Mouse (Mus musculus) embryonic facial prominence, embryonic 10.5 days (tissue): ENCODE results near the gene Dad1. TPM values are rescaled to one million over a fixed set of nuclear protein-coding genes. Genes with fewer than 3 reads are reported as not detected.

ENCODE experiments used
- DNase-seq: peaks from one replicate; pipeline ENCODE4 v3.0.0-alpha.2; 2017; ENCODE audit warnings: low spot score
- H3K27ac ChIP-seq: fragments of 300-500 bp; sonication (generic); replicated peaks from 2 replicates; pipeline ENCODE4 v1.5.1; 2016; ENCODE audit warnings: mild to moderate bottlenecking
- H3K27me3 ChIP-seq: fragments of 300-500 bp; sonication (generic); replicated peaks from 2 replicates; pipeline ENCODE4 v1.6.1; 2016; ENCODE audit warnings: low read depth, mild to moderate bottlenecking; ENCODE audit not compliant: poor library complexity, severe bottlenecking
- H3K36me3 ChIP-seq: fragments of 300-500 bp; sonication (generic); replicated peaks from 2 replicates; pipeline ENCODE4 v1.6.1; 2016; ENCODE audit warnings: mild to moderate bottlenecking, moderate library complexity
- H3K4me1 ChIP-seq: fragments of 300-500 bp; sonication (generic); 2 replicates; pipeline ENCODE4 v1.6.1; 2016
- H3K4me3 ChIP-seq: fragments of 300-500 bp; sonication (generic); 2 replicates; pipeline ENCODE4 v1.5.1; 2016; ENCODE audit warnings: mild to moderate bottlenecking, moderate library complexity
- H3K9me3 ChIP-seq: fragments of 300-500 bp; sonication (generic); 2 replicates; pipeline ENCODE4 v1.6.1; 2016; ENCODE audit warnings: mild to moderate bottlenecking
- WGBS: fragments of 180-500 bp; shearing (Covaris S2); methylation state at CpG from one replicate; pipeline ENCODE4 v1.1.7; 2016; 5-methylcytosine and 5-hydroxymethylcytosine counted together
- polyA plus RNA-seq: library from polyadenylated mRNA; unstranded; fragments of >200 nt; fragmentation: Nextera tagmentation; extraction: Ambion mirVana; gene quantifications from 2 replicates; pipeline ENCODE4 v1.2.1, GENCODE M21; 2016

Dad1 gene
- polyA plus RNA-seq, 1 experiment from 2014 or later: 229 TPM

DNA sequence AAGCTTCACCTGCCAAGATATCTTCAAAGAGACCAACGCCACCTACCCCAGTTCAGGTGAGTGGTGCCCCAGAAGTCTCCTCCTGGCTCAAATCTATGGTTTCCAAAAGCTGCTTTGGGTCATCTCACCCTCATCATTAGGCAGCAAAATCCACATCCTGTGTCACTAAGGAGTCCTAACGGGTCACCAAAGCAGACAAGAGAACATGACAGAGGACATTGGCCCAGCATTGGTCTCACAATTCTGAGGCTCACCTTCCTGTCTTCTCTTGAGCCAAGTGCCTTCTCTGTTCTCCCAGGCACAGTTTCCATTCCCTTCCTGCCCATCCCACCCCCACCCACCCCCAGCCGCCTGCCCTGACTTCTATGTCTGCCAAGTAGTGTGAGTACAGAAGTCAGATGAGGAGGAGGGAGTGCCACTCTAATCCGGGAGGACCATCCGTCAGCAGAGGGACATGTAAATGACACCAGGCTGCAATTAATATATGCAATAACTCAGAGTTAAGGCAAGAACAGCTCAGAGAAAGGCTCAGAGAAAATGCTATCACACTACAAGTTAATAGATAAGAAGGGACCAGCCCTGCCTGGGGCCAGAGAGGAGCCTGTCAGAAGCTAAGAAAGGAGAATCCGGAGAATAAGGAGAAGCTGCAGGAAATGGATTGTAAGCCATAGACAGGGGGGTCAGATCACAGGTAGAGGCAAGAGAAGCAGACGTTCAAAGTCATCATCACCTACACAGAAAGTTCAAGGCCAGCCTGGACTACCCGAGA lies 33.0 kb downstream of the Dad1 start:
- 89% methylated on average over 8 of the region's 8 CpGs for WGBS
- no peaks in the 10 kb centered on the region for H3K9me3 ChIP-seq
- H3K27me3 ChIP-seq: peaks cover 3% of the 10 kb centered on the region; the same call in 1 of the 2 replicates
- no peaks in the 10 kb centered on the region for H3K36me3 ChIP-seq
- H3K4me3 ChIP-seq: no peak overlapping the region
- DNase-seq: no peak
- H3K27ac ChIP-seq: no peak overlapping the region
- H3K4me1 ChIP-seq: peaks cover 32% of the 10 kb centered on the region

DNA sequence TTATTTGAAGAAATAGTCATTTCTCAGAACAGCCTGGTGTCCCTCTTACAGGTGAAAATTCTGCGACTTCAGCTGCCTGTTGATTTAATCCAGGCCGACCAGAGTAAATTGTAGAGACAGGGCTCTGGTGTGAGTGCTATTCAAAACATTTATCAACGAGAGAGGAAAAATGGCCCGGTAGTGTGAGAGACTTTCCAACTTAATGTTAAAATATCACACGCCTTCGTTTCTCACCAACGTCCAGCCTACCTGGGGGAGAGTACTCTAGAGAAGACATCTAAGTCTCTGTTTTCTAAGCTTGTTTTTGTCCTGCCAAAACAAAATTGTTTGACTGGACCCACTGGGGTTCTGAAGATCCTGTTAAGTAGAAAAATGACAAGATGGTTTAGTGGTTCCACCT lies 34.1 kb downstream of the Dad1 start:
- Histone ChIP-seq H3K27ac (no peak overlapping the region), H3K36me3 (no peaks in the 10 kb centered on the region), H3K27me3 (no peaks in the 10 kb centered on the region), H3K4me3 (no peak overlapping the region), H3K9me3 (no peaks in the 10 kb centered on the region), H3K4me1 (peaks cover 35% of the 10 kb centered on the region)
- 83% methylated on average over 7 of the region's 7 CpGs for WGBS
- no peak for DNase-seq

DNA sequence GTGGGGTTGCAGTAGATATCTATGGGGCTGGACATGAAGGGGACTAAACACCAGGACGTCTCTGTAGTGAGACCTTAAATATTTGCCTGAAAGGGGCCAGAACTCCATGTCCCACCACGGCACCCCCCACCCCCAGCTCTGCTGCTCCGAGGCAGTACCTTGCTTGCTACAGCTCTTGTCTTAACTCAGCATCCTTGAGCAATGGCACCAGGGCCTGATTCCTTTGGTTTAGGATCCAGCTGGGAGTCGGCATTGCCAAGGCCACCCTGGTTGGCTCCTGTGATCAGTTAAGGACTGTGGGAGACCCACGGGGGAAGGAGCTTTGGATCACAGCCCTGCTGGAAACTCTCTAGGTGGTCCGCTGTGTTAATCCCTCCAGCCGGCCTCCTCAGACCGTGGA lies 34.6 kb downstream of the Dad1 start:
- H3K4me1 ChIP-seq: peaks cover 35% of the 10 kb centered on the region
- no peaks in the 10 kb centered on the region for H3K36me3 ChIP-seq
- H3K27ac ChIP-seq: peak overlapping the region; percentile 37
- H3K27me3 ChIP-seq: no peaks in the 10 kb centered on the region
- DNase-seq: no peak
- no peak overlapping the region for H3K4me3 ChIP-seq
- H3K9me3 ChIP-seq: no peaks in the 10 kb centered on the region
- WGBS: 60% methylated on average over 8 of the region's 8 CpGs

DNA sequence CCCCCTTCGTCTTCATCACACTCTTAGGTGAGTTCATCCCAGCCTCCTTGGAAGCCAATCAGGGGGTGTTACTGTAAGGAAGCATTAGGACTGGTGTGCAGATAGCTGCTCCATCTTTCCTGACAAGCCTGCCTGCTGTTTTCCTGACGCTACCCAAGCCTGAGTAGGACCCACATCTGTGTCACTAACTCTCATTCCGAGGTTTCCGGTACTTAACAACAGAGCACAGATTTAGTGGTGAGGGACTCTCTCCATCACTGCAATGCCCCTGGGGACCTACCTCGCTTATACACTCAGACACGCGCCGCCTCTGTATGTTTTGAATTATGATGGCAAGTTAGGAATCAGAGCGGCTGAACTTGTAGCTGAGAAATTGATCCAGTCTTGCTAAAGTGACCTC lies 35.2 kb downstream of the Dad1 start:
- peak; percentile 30 for DNase-seq
- Histone ChIP-seq H3K4me1 (peaks cover 35% of the 10 kb centered on the region), H3K27me3 (no peaks in the 10 kb centered on the region), H3K4me3 (no peak overlapping the region), H3K36me3 (no peaks in the 10 kb centered on the region), H3K9me3 (no peaks in the 10 kb centered on the region), H3K27ac (no peak overlapping the region)
- WGBS: 60% methylated on average over 9 of the region's 9 CpGs

DNA sequence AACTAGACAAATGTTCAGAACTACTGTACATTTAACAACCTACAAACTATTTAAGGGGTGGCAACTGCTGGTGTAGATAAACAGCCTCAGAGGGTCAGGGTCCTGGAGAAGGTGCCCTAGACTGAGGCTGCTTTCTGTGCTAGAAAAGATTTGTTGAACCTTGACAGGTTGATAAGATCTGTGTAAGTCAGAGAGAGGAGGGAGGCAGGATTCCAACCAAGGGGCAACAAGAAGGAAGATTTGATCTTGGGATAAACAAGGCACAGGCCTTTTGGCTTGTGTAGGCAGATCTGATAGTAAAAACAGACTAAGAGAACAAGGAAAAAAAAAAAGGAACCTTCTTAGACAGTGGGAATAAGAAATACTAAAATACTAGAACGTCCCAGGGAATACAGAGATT lies 35.7 kb downstream of the Dad1 start:
- no peaks in the 10 kb centered on the region for H3K36me3 ChIP-seq
- H3K4me1 ChIP-seq: peaks cover 35% of the 10 kb centered on the region
- no peaks in the 10 kb centered on the region for H3K9me3 ChIP-seq
- 74% methylated on average over 1 of the region's 1 CpGs for WGBS
- H3K27ac ChIP-seq: no peak overlapping the region
- no peaks in the 10 kb centered on the region for H3K27me3 ChIP-seq
- no peak for DNase-seq
- no peak overlapping the region for H3K4me3 ChIP-seq

DNA sequence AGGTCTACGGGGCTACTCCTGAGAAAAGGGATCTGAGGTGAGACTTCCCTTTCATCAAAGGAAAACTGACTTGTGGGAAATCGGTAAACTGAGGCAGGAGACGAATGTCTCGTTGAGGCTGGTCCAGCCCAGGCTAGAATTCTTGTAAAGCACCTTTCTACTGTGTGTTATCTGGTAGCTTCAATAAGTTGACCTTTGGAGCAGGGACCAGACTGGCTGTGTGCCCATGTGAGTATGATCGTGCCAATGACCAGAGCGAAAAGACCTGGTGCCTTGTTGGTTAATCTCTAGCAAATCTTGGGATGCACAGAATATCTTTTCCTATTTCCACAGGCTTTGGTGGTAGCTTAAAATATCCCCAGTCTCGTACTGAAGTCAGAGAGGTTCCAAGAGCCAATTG lies 37.8 kb downstream of the Dad1 start:
- H3K36me3 ChIP-seq: no peaks in the 10 kb centered on the region
- no peaks in the 10 kb centered on the region for H3K9me3 ChIP-seq
- no peak overlapping the region for H3K27ac ChIP-seq
- peaks cover 31% of the 10 kb centered on the region for H3K4me1 ChIP-seq
- WGBS: 90% methylated on average over 7 of the region's 7 CpGs
- H3K4me3 ChIP-seq: no peak overlapping the region
- no peak for DNase-seq
- no peaks in the 10 kb centered on the region for H3K27me3 ChIP-seq

DNA sequence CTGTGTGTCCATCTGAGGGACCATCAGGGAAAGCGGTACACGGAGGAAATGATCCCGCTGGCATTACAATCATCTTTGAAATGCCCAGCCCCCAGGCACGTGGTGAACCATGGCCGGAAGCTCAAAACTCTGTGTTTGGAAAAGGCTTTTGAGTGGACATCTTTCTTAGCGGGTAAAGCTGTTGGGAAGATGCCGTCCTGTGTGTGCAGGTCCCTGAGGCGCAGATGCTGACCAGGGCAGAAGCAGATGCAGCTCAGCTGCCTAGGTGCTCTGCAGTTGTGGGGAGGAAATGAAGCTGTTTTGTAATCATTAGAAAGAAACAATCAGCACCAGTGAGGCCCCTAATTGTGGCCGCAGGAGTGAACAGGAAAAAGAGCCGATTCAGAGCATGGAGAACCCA lies 39.0 kb downstream of the Dad1 start:
- no peak overlapping the region for H3K4me3 ChIP-seq
- peaks cover 31% of the 10 kb centered on the region for H3K4me1 ChIP-seq
- H3K36me3 ChIP-seq: no peaks in the 10 kb centered on the region
- 64% methylated on average over 10 of the region's 10 CpGs for whole genome bisulfite sequencing
- no peaks in the 10 kb centered on the region for H3K9me3 ChIP-seq
- no peaks in the 10 kb centered on the region for H3K27me3 ChIP-seq
- H3K27ac ChIP-seq: peak overlapping the region; percentile 48; the same call in 1 of the 2 replicates
- DNase-seq: no peak

DNA sequence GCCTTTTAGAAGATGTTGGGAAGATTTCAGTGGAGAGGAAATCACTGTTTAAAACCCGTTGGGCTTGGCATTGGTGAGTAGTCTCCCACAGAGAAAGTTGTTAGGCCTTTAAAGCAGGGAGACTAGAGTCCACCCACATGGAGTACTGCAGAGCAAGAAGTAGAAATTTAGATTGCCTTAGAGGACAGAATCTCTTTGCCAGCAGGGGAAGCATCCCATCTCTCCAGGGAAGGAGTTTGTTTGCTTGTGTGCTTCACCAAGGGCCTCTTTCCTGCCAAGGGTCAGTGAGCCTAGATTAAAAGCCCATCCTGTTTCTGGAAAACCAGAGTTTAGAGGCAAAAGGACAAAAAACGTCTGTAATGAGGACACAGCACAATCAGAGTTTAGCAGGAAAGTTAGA lies 39.4 kb downstream of the Dad1 start:
- 42% methylated on average over 2 of the region's 2 CpGs for WGBS
- Histone ChIP-seq H3K27me3 (no peaks in the 10 kb centered on the region), H3K9me3 (no peaks in the 10 kb centered on the region), H3K36me3 (no peaks in the 10 kb centered on the region), H3K27ac (peak overlapping the region; percentile 48; the same call in 1 of the 2 replicates), H3K4me3 (no peak overlapping the region), H3K4me1 (peaks cover 26% of the 10 kb centered on the region)
- DNase-seq: no peak

DNA sequence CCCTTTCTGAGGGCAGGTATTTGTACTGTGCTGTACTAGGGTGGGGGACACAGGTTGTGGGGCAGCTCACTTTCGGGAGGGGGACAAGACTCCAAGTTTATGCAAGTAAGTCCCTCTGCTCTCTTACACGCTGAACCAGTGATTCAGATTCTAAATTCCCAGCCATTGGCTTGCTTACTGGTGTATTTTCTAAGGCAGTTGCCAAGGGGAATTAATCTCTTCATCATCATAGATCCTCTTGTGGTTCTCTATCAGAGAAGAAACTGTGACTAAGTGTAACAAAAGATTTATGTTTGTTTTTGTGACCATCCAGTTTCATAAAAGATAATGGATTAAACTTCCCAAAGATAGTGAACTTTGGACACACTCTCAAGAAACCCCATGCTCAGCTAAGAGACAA lies 40.2 kb downstream of the Dad1 start:
- Histone ChIP-seq H3K9me3 (no peaks in the 10 kb centered on the region), H3K4me1 (peaks cover 19% of the 10 kb centered on the region), H3K36me3 (no peaks in the 10 kb centered on the region), H3K27ac (no peak overlapping the region), H3K27me3 (no peaks in the 10 kb centered on the region), H3K4me3 (no peak overlapping the region)
- DNase-seq: no peak
- 89% methylated on average over 2 of the region's 2 CpGs for WGBS

DNA sequence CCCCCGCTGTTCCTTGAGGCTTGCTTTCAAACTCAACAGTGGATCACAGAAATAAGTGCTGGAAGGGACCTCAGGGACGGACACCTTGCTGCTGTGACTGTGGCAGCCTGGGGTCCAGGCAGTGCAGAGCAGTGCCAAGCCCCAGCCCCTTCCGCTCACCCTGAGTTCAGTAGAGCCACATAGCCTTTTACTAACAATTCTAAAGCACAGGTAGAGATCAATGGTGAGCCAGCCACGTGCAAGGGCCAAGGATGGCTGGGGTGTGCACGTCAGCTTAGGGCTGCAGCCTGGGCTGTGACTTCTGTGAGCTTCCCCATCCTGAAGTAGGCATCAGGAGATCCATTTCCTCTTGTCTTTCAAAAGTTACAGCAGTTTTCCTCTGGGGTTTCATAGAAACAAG lies 42.1 kb downstream of the Dad1 start:
- H3K27ac ChIP-seq: no peak overlapping the region
- H3K4me1 ChIP-seq: peaks cover 12% of the 10 kb centered on the region
- DNase-seq: no peak
- no peaks in the 10 kb centered on the region for H3K27me3 ChIP-seq
- no peak overlapping the region for H3K4me3 ChIP-seq
- no peaks in the 10 kb centered on the region for H3K36me3 ChIP-seq
- WGBS: 84% methylated on average over 5 of the region's 5 CpGs
- H3K9me3 ChIP-seq: no peaks in the 10 kb centered on the region

DNA sequence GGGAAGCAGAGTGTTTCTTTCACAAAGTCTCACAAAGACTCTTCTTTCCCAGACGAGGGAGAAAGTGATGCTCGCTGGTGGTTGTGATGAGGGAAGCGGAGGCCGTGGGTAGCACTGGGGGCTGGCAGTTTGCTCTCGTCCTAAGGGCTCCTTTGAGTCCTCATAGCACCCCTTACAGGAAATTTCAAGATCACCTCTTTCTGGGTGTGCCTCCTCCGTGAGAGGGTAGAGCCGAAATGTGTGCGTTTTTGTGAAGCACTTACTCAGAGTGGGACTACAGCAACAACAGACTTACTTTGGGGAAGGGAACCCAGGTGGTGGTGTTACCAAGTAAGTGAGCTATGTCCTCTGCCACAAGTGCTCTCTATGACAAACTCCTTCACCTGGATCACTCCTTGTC lies 42.7 kb downstream of the Dad1 start:
- peaks cover 12% of the 10 kb centered on the region for H3K4me1 ChIP-seq

DNA sequence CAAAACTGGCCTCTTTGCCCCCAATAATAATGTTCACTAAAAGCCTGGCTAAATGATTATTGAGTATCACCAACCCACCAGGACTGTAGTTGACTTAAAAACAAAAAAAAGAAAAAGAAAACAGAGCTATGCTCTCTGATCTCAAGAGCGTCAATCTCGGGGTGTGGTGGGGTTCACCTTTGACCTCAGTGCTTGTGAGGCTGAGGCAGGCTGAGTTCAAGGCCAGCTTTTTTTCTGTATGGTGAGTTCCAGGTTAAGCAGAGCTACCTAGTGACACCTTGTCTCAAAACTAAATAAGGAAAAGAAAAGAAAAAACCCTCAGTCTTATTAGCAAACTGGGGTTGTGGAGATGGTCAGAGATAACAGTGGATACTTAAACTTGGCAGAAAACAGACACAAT lies 43.5 kb downstream of the Dad1 start:
- no peak for DNase-seq
- no peaks in the 10 kb centered on the region for H3K27me3 ChIP-seq
- WGBS: 90% methylated on average over 2 of the region's 2 CpGs
- no peak overlapping the region for H3K27ac ChIP-seq
- no peaks in the 10 kb centered on the region for H3K36me3 ChIP-seq
- no peak overlapping the region for H3K4me3 ChIP-seq
- no peaks in the 10 kb centered on the region for H3K9me3 ChIP-seq
- peaks cover 9% of the 10 kb centered on the region for H3K4me1 ChIP-seq

More for the DNA sequence above, 42.7 kb downstream of the Dad1 start:
- no peak for DNase-seq
- Histone ChIP-seq H3K36me3 (no peaks in the 10 kb centered on the region), H3K9me3 (no peaks in the 10 kb centered on the region), H3K27me3 (no peaks in the 10 kb centered on the region), H3K4me3 (no peak overlapping the region), H3K27ac (no peak overlapping the region)
- WGBS: 87% methylated on average over 8 of the region's 8 CpGs

DNA sequence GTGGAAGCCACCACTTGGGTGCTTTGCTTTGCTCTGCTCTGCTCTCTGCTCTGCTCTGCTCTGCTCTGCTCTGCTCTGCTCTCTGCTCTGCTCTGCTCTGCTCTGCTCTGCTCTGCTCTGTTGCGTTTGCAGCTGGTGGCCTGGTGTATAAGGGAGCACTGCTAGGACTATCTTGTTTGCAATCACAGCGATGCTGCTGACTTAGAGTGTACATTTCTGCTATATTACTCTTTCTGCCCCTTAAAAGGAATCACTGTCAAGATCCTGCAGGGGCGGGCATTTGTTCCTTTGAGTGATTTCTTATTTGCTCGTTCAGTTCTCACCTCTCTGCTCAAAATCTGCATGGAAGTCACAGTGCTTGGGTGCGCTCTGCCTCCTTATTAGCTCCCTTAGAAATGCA lies 44.0 kb downstream of the Dad1 start:
- Histone ChIP-seq H3K4me1 (peaks cover 6% of the 10 kb centered on the region), H3K36me3 (no peaks in the 10 kb centered on the region), H3K4me3 (no peak overlapping the region), H3K9me3 (no peaks in the 10 kb centered on the region), H3K27ac (no peak overlapping the region), H3K27me3 (no peaks in the 10 kb centered on the region)
- no peak for DNase-seq
- 90% methylated on average over 5 of the region's 5 CpGs for WGBS
